Mouse (Mus musculus) neutrophil, adult 59 days (primary cell): ENCODE data around the gene Mtln. TPM values are rescaled to one million over a fixed set of nuclear protein-coding genes. Genes with fewer than 3 reads are reported as not detected.

Source experiments
- total RNA-seq, 2 experiments: library from RNA; stranded (reverse); gene quantifications; 1 replicate in 1 of 2; 2 replicates in 1 of 2; pipeline ENCODE4 v1.2.4; 2023

Gene Mtln
- total RNA-seq, result 1 to 10 TPM; 5.2 to 5.6 TPM

GRCm38 (mm10) chr2:127791919-127792603 is at the start of gene Mtln:
Mtln (minus strand) TSS chr2:127792488.

GRCm38 (mm10) chr2:127838576-127838975 is 46.3 kb upstream of the Mtln start, which contains the start of gene Acoxl:
Acoxl (plus strand) TSS chr2:127838876.

GRCm38 (mm10) chr2:127831401-127832102 is 39.3 kb upstream of the Mtln start, which contains the start of gene Bub1:
Bub1 (minus strand) TSS chr2:127831865.

GRCm38 (mm10) chr2:127788440-127789116 is 3.7 kb downstream of the Mtln start, which contains the start of gene Nphp1:
Nphp1 (minus strand) TSS chr2:127788897.

Other genes with a start within 250 kb of the Mtln start
- 1 to 10 TPM in 1 of 2 experiments, under 1 TPM in 1; 0.49 to 1.3 TPM for gene Zfp661, start 205.4 kb downstream of the Mtln start, total RNA-seq
- gene Mrps5, start 205.3 kb downstream of the Mtln start, total RNA-seq, result 10 to 100 TPM; 45.7 to 52.9 TPM
- gene Mal, start 135.8 kb downstream of the Mtln start, total RNA-seq, result not detected
- gene Mall, start 62.6 kb downstream of the Mtln start, total RNA-seq, result not detected
- 1 to 10 TPM; 1.0 to 1.4 TPM for gene Nphp1, start 3.6 kb downstream of the Mtln start, total RNA-seq
- 10 to 100 TPM; 22.0 to 26.1 TPM for gene Bub1, start 39.4 kb upstream of the Mtln start, total RNA-seq
- not detected for gene Acoxl, start 46.4 kb upstream of the Mtln start, total RNA-seq